Mouse (Mus musculus) brain, embryonic 14.5 days (tissue): Measurements from ENCODE around the gene Gadd45a.

Experiments used
- CTCF ChIP-seq: fragments of 200-500 bp; IDR thresholded peaks from 2 replicates; pipeline ENCODE4 v1.5.1; 2012; ENCODE audit warnings: inconsistent platforms, mild to moderate bottlenecking, moderate library complexity, borderline replicate concordance; ENCODE audit not compliant: insufficient read depth, insufficient read length; ENCODE audit errors: extremely low read depth
- POLR2A ChIP-seq: fragments of 200-500 bp; IDR thresholded peaks from 2 replicates; pipeline ENCODE4 v1.6.1; 2012; ENCODE audit warnings: mild to moderate bottlenecking, inconsistent platforms, borderline replicate concordance; ENCODE audit not compliant: poor library complexity, insufficient read depth, insufficient read length, severe bottlenecking; ENCODE audit errors: extremely low read depth

GRCm38 (mm10) chr6:66992786-66993185 lies 44.5 kb downstream of the Gadd45a start:
- TF ChIP-seq CTCF: no peak
- TF ChIP-seq POLR2A: no peak
